8 mouse cellular contexts compared by ENCODE assay signal in genomic region chrX:139684410-139684774, GRCm38 (mm10). TPM values are rescaled to one million over a fixed set of nuclear protein-coding genes. Genes with fewer than 3 reads are reported as not detected.
A peak's percentile ranks its signal among the peaks of the same experiment; 100 is the strongest.
DNase-seq lines count a peak whose midpoint lies in the region; ATAC-seq and TF ChIP-seq lines count a peak whose summit lies in the region.

No protein-coding gene starts in this region.

- peak; percentile 13 for DNase-seq in gastrocnemius, adult 2 months
- DNase-seq in gastrocnemius, adult 8-10 months (ENCODE audit: low spot score in 2 of 2) = no peak
- no peak for DNase-seq in lung, postnatal 0 days (ENCODE audit: low spot score)
- DNase-seq in urinary bladder, postnatal 25 days (ENCODE audit: low spot score) = no peak
- no peak for DNase-seq in urinary bladder, adult 2 months (ENCODE audit: low spot score)
- DNase-seq in left cerebral cortex, postnatal 14 days (ENCODE audit: low spot score in 2 of 2) = no peak

- H3K4me1 ChIP-seq in E14TG2a.4 (replicated peaks; ENCODE audit: low read depth, low read length) = no peaks in the 10 kb centered on the region; the same call in 1 of the 2 replicates
- H3K4me1 ChIP-seq in forebrain, embryonic 16.5 days (replicated peaks; ENCODE audit: control insufficient read depth, insufficient read depth, low read length) = no peaks in the 10 kb centered on the region; the same call in 1 of the 2 replicates
- no peaks in the 10 kb centered on the region for H3K4me1 ChIP-seq in lung, postnatal 0 days (ENCODE audit: insufficient read depth, low read depth, low read length)

- no peak for TF ChIP-seq EP300 in lung, postnatal 0 days (IDR thresholded peaks at IDR 0.05)

- WGBS in forebrain, embryonic 16.5 days = 20% methylated on average over 8 of the region's 8 CpGs
- 13% methylated on average over 8 of the region's 8 CpGs for WGBS in lung, postnatal 0 days

- intact Hi-C loops in gastrocnemius, adult 2 months (cut with DNase I) = no loop called here
- intact Hi-C loops in left cerebral cortex, postnatal 14 days (cut with DNase I) = no loop called here

- ATAC-seq in forebrain, embryonic 16.5 days = no peak
- ATAC-seq in lung, postnatal 0 days = peak; percentile 49

- peaks cover 11% of the 10 kb centered on the region; the same call in 1 of the 2 replicates for H3K27me3 ChIP-seq in E14TG2a.4 (ENCODE audit: insufficient read depth, low read length)
- H3K27me3 ChIP-seq in forebrain, embryonic 16.5 days (replicated peaks; ENCODE audit: control insufficient read depth, insufficient read depth, low read length) = 0 out of 2 replicates have a peak, but pooled peaks cover 3% of the 10 kb centered on the region
- no peaks in the 10 kb centered on the region for H3K27me3 ChIP-seq in lung, postnatal 0 days (replicated peaks; ENCODE audit: insufficient read depth, low read length)

- H3K27ac ChIP-seq in gastrocnemius, adult 2 months = peak overlapping the region; percentile 87
- no peak overlapping the region for H3K27ac ChIP-seq in forebrain, embryonic 16.5 days (ENCODE audit: low read length)
- peak overlapping the region; percentile 66 for H3K27ac ChIP-seq in lung, postnatal 0 days (ENCODE audit: low read length)

- no peaks in the 10 kb centered on the region for H3K36me3 ChIP-seq in E14TG2a.4 (ENCODE audit: insufficient read depth, low read length)
- no peaks in the 10 kb centered on the region for H3K36me3 ChIP-seq in forebrain, embryonic 16.5 days (ENCODE audit: control insufficient read depth, insufficient read depth)
- H3K36me3 ChIP-seq in lung, postnatal 0 days (ENCODE audit: insufficient read depth, low read length) = no peaks in the 10 kb centered on the region

- no peak overlapping the region for H3K9ac ChIP-seq in forebrain, embryonic 16.5 days (replicated peaks; ENCODE audit: low read depth, low read length)
- peak overlapping the region; percentile 32; the same call in 1 of the 2 replicates for H3K9ac ChIP-seq in lung, postnatal 0 days (replicated peaks; ENCODE audit: low read depth)

- peak overlapping the region; percentile 83 for H3K4me3 ChIP-seq in gastrocnemius, adult 2 months
- peak overlapping the region; percentile 79 for H3K4me3 ChIP-seq in E14TG2a.4 (replicated peaks; ENCODE audit: low read length)
- peak overlapping the region; percentile 53 for H3K4me3 ChIP-seq in forebrain, embryonic 16.5 days (replicated peaks; ENCODE audit: low read length)
- peak overlapping the region; percentile 54 for H3K4me3 ChIP-seq in lung, postnatal 0 days (ENCODE audit: low read depth, low read length)

- peak overlapping the region; percentile 71 for H3K4me2 ChIP-seq in forebrain, embryonic 16.5 days (ENCODE audit: low read length)
- peak overlapping the region; percentile 61 for H3K4me2 ChIP-seq in lung, postnatal 0 days (replicated peaks; ENCODE audit: low read depth, low read length)

- H3K9me3 ChIP-seq in E14TG2a.4 (ENCODE audit: low read length) = no peaks in the 10 kb centered on the region
- no peaks in the 10 kb centered on the region for H3K9me3 ChIP-seq in forebrain, embryonic 16.5 days (ENCODE audit: control insufficient read depth, low read length)
- no peaks in the 10 kb centered on the region for H3K9me3 ChIP-seq in lung, postnatal 0 days (ENCODE audit: low read length)

- no peak for TF ChIP-seq CTCF in gastrocnemius, adult 2 months (IDR thresholded peaks at IDR 0.05)
- no peak for TF ChIP-seq CTCF in E14TG2a.4 (conservative IDR thresholded peaks at IDR 0.05; ENCODE audit: low read length)
- no peak for TF ChIP-seq CTCF in lung, postnatal 0 days (IDR thresholded peaks at IDR 0.05)

RNA-seq across cellular contexts. Expression of gene Tbc1d8b, which starts 0.4 kb away (rescaled TPM):
- total RNA-seq in gastrocnemius, adult 2 months (2021) = 1 to 10 TPM; 4.4 to 4.6 TPM
- total RNA-seq in gastrocnemius, adult 8-10 months (2022) = 1 to 10 TPM; 3.3 to 6.1 (median 5.0) TPM
- 0.76 and 1.3 TPM in 2 replicates for polyA plus RNA-seq in forebrain, embryonic 16.5 days (2015; fragmentation: Nextera tagmentation; extraction: Ambion mirVana)
- polyA plus RNA-seq in lung, postnatal 0 days (2015; fragmentation: Nextera tagmentation; extraction: Ambion mirVana) = 2.2 and 2.5 TPM in 2 replicates
- polyA plus RNA-seq in urinary bladder, adult 2 months (2012; rRNA removed) = 8.2 and 8.4 TPM in 2 replicates
- 1 to 10 TPM; 2.6 to 3.1 TPM for total RNA-seq in left cerebral cortex, postnatal 14 days (2021)

RNA-seq across cellular contexts. Expression of gene Gm15013, which starts 29.9 kb away (rescaled TPM):
- total RNA-seq in gastrocnemius, adult 2 months (2021) = not detected
- not detected for total RNA-seq in gastrocnemius, adult 8-10 months (2022)
- 0.32 TPM in 1 of 2 replicates, not detected in the other for polyA plus RNA-seq in forebrain, embryonic 16.5 days (2015; fragmentation: Nextera tagmentation; extraction: Ambion mirVana)
- 0.20 and 0.30 TPM in 2 replicates for polyA plus RNA-seq in lung, postnatal 0 days (2015; fragmentation: Nextera tagmentation; extraction: Ambion mirVana)
- 0.13 TPM in 1 of 2 replicates, not detected in the other for polyA plus RNA-seq in urinary bladder, adult 2 months (2012; rRNA removed)
- total RNA-seq in left cerebral cortex, postnatal 14 days (2021) = not detected
